Mouse (Mus musculus) limb, embryonic 14.5 days (tissue): ENCODE measurements around the gene Cd3d. TPM values are rescaled to one million over a fixed set of nuclear protein-coding genes. Genes with fewer than 3 reads are reported as not detected.

Source experiments
- ATAC-seq: fragments of 200-750 bp; cut with Nextera tagmentation; 2 replicates; pipeline ENCODE4 v1.8.0; 2017; ENCODE audit warnings: low read depth, moderate number of reproducible peaks, moderate TSS enrichment; ENCODE audit not compliant: low FRiP score
- DNase-seq: peaks from one replicate; pipeline ENCODE4 v3.0.0-alpha.2; 2015; ENCODE audit warnings: low spot score
- H3K27ac ChIP-seq: fragments of 300-500 bp; sonication (generic); replicated peaks from 2 replicates; pipeline ENCODE4 v1.5.1; 2014; ENCODE audit warnings: low read depth, mild to moderate bottlenecking, low read length, moderate library complexity, mixed read lengths
- H3K27me3 ChIP-seq: fragments of 300-500 bp; sonication (generic); 2 replicates; pipeline ENCODE4 v1.6.1; 2014; ENCODE audit warnings: low read length, mixed read lengths; ENCODE audit not compliant: control insufficient read depth, insufficient read depth
- H3K36me3 ChIP-seq: fragments of 300-500 bp; sonication (generic); 2 replicates; pipeline ENCODE4 v1.6.1; 2014; ENCODE audit warnings: mild to moderate bottlenecking, low read length, moderate library complexity, mixed read lengths; ENCODE audit not compliant: control insufficient read depth, insufficient read depth
- H3K4me1 ChIP-seq: fragments of 300-500 bp; sonication (generic); 2 replicates; pipeline ENCODE4 v1.6.1; 2014; ENCODE audit warnings: antibody characterized with exemption, low read length, mixed read lengths; ENCODE audit not compliant: control insufficient read depth, insufficient read depth
- H3K4me2 ChIP-seq: fragments of 300-500 bp; sonication (generic); replicated peaks from 2 replicates; pipeline ENCODE4 v1.6.1; 2014; ENCODE audit warnings: low read depth, mild to moderate bottlenecking, low read length, moderate library complexity; ENCODE audit not compliant: severe bottlenecking
- H3K4me3 ChIP-seq: fragments of 300-500 bp; sonication (generic); replicated peaks from 2 replicates; pipeline ENCODE4 v1.5.1; 2014; ENCODE audit warnings: low read length
- H3K9ac ChIP-seq: fragments of 300-500 bp; sonication (generic); 2 replicates; pipeline ENCODE4 v1.6.1; 2014; ENCODE audit warnings: mild to moderate bottlenecking, low read depth, low read length, moderate library complexity; ENCODE audit not compliant: severe bottlenecking
- H3K9me3 ChIP-seq: fragments of 300-500 bp; sonication (generic); 2 replicates; pipeline ENCODE4 v1.6.1; 2016; ENCODE audit warnings: low read length; ENCODE audit not compliant: control insufficient read depth
- POLR2A ChIP-seq: fragments of 200-500 bp; IDR thresholded peaks from 2 replicates; pipeline ENCODE4 v1.8.0; 2012; ENCODE audit warnings: inconsistent platforms, mild to moderate bottlenecking, moderate library complexity, borderline replicate concordance; ENCODE audit not compliant: insufficient read depth, insufficient read length; ENCODE audit errors: extremely low read depth
- WGBS: fragments of 180-500 bp; shearing (Covaris S2); extraction: QIAGEN DNeasy Blood & Tissue Kit; methylation state at CpG from one replicate; pipeline ENCODE4 v1.1.7; 2014; 5-methylcytosine and 5-hydroxymethylcytosine counted together
- polyA plus RNA-seq, 2 experiments: library from polyadenylated mRNA; depleted of rRNA in 1 of 2; stranded (reverse) in 1 of 2; unstranded in 1 of 2; fragments of >200 nt; fragmentation: Nextera tagmentation in 1 of 2; extraction: Ambion mirVana in 1 of 2; gene quantifications; 2 replicates each; pipeline versions ENCODE4 v1.2.1 to v1.2.3; 2012 to 2014

Cd3d gene
- polyA plus RNA-seq, 2 experiments: not detected

DNA sequence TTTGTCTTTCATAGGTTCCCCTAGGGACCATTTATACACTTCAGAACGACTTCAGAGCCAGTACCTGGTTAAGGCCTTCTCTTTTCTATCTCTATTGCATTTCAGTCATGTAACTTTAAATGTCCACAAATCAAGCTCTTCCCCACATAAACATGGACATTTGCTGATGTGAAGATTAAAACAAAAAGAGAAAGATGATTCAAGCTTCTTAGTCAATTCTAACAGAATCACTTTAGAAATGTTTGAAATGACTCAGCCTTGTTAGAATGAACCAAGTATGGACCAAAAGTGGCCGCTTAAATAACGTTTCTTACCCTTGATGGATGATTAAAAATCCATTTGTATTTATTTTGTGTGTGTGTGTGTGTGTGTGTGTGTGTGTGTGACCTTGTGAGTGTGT lies 42.1 kb downstream of the Cd3d start:
- Histone ChIP-seq H3K9me3 (no peaks in the 10 kb centered on the region), H3K4me2 (no peak overlapping the region), H3K4me1 (no peaks in the 10 kb centered on the region), H3K36me3 (no peaks in the 10 kb centered on the region), H3K9ac (no peak overlapping the region), H3K27me3 (no peaks in the 10 kb centered on the region), H3K4me3 (no peak overlapping the region), H3K27ac (no peak overlapping the region)
- ATAC-seq: no peak
- DNase-seq: no peak
- no peak for TF ChIP-seq POLR2A
- WGBS: 52% methylated on average over 3 of the region's 3 CpGs

DNA sequence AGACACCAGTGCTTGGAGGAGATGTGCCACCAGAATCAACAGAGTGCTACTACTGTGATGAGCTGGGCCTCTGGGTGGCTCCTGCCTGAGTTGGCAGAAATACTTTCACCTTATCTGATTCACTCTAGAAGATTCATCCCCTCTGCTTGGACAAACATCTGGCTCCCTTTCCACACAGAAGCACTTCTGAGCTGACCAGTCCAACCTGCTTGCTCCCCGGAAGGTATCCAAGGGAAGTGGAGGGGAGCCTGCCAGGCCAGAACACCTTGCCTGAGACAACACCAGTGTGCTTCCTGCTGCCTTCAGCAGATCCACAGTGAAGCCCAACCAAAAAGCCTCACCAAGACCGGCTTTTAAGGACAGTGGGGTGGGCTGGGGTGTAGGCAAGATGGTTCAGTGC lies 42.6 kb downstream of the Cd3d start:
- Histone ChIP-seq H3K36me3 (no peaks in the 10 kb centered on the region), H3K4me1 (no peaks in the 10 kb centered on the region), H3K27ac (no peak overlapping the region), H3K9ac (no peak overlapping the region), H3K4me2 (no peak overlapping the region), H3K27me3 (no peaks in the 10 kb centered on the region), H3K9me3 (no peaks in the 10 kb centered on the region), H3K4me3 (no peak overlapping the region)
- DNase-seq (no peak), ATAC-seq (no peak)
- TF ChIP-seq POLR2A: no peak
- WGBS: 76% methylated on average over 2 of the region's 2 CpGs

GRCm38 (mm10) chr9:45027376-45027775 lies 45.8 kb downstream of the Cd3d start:
- Histone ChIP-seq H3K27me3 (no peaks in the 10 kb centered on the region), H3K27ac (no peak overlapping the region), H3K4me2 (no peak overlapping the region), H3K4me3 (no peak overlapping the region), H3K36me3 (no peaks in the 10 kb centered on the region), H3K9me3 (no peaks in the 10 kb centered on the region), H3K4me1 (no peaks in the 10 kb centered on the region), H3K9ac (no peak overlapping the region)
- TF ChIP-seq POLR2A: no peak
- DNase-seq (no peak), ATAC-seq (no peak)
- WGBS: 58% methylated on average over 8 of the region's 8 CpGs

- Histone ChIP-seq H3K4me2 (no peak overlapping the region), H3K4me3 (no peak overlapping the region), H3K36me3 (no peaks in the 10 kb centered on the region), H3K4me1 (no peaks in the 10 kb centered on the region), H3K9ac (no peak overlapping the region), H3K9me3 (no peaks in the 10 kb centered on the region), H3K27ac (no peak overlapping the region), H3K27me3 (no peaks in the 10 kb centered on the region)
- WGBS: 68% methylated on average over 6 of the region's 6 CpGs
- ATAC-seq: no peak
- no peak for DNase-seq
- no peak for TF ChIP-seq POLR2A
Observed at GRCm38 (mm10) chr9:45030341-45030740, 48.8 kb downstream of the Cd3d start.

DNA sequence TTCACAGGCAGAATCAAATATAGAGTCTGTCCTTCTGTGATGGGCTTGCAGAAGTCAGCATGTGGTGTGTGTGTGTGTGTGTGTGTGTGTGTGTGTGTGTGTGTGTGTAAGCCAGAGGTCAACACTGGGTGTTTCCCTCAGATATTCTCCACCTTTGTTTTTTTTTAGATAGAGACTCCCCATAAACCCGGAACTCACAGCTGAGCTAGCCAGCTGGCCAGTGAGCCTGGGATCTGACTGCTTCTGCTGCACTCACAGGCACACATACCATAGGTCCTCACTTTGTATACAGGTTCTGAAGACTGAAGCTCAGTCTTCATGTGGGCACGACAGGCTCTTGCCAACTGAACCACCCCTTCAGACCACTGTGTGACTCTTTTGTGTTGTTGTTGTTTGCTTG lies 50.7 kb downstream of the Cd3d start:
- no peak overlapping the region for H3K4me3 ChIP-seq
- DNase-seq (no peak), ATAC-seq (no peak)
- no peak for TF ChIP-seq POLR2A
- H3K36me3 ChIP-seq: no peaks in the 10 kb centered on the region
- H3K4me2 ChIP-seq: no peak overlapping the region
- no peak overlapping the region for H3K9ac ChIP-seq
- 78% methylated on average over 2 of the region's 2 CpGs for WGBS
- no peaks in the 10 kb centered on the region for H3K9me3 ChIP-seq
- H3K4me1 ChIP-seq: no peaks in the 10 kb centered on the region
- H3K27me3 ChIP-seq: no peaks in the 10 kb centered on the region
- H3K27ac ChIP-seq: no peak overlapping the region

DNA sequence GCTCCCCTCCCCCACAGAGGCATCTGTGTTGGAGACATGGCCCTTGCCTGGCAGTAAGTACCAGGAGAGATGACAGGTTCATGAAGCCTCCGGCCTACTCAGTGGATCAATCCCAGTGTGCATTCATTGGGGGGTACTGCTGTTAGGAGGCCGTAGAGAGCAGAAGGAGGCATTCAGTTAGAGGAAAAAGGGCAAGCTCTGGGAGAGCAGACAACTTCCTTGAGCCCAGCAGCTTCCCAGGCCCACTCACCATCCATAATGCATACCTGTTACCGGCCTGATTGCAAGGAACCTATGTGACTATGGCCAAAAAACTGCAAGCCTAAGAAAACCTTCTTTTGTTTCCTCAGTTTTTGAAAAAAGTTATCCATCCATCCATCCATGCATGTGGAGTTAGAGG lies 52.9 kb downstream of the Cd3d start:
- Histone ChIP-seq H3K9ac (no peak overlapping the region), H3K9me3 (no peaks in the 10 kb centered on the region), H3K4me3 (no peak overlapping the region), H3K4me1 (no peaks in the 10 kb centered on the region), H3K27me3 (no peaks in the 10 kb centered on the region), H3K27ac (no peak overlapping the region), H3K36me3 (no peaks in the 10 kb centered on the region), H3K4me2 (no peak overlapping the region)
- no peak for DNase-seq
- ATAC-seq: no peak
- WGBS: 83% methylated on average over 3 of the region's 3 CpGs
- no peak for TF ChIP-seq POLR2A

Other genes with a start within 250 kb of the Cd3d start
- 85.6 and 113 TPM in 2 replicates for gene Phldb1, start 246.6 kb upstream of the Cd3d start, polyA plus RNA-seq (2012; rRNA removed)
- 36.5 and 46.2 TPM in 2 replicates for gene Phldb1, start 246.6 kb upstream of the Cd3d start, polyA plus RNA-seq (2014; fragmentation: Nextera tagmentation; extraction: Ambion mirVana)
- 105 and 111 TPM in 2 replicates for gene Arcn1, start 213.9 kb upstream of the Cd3d start, polyA plus RNA-seq (2012; rRNA removed)
- gene Arcn1, start 213.9 kb upstream of the Cd3d start, polyA plus RNA-seq (2014; fragmentation: Nextera tagmentation; extraction: Ambion mirVana): 221 and 234 TPM in 2 replicates
- gene Ift46, start 213.9 kb upstream of the Cd3d start, polyA plus RNA-seq (2012; rRNA removed): 109 and 116 TPM in 2 replicates
- 123 and 131 TPM in 2 replicates for gene Ift46, start 213.9 kb upstream of the Cd3d start, polyA plus RNA-seq (2014; fragmentation: Nextera tagmentation; extraction: Ambion mirVana)
- gene Tmem25, start 182.5 kb upstream of the Cd3d start, polyA plus RNA-seq (2012; rRNA removed): 7.2 and 11.1 TPM in 2 replicates
- 2.5 and 3.6 TPM in 2 replicates for gene Tmem25, start 182.5 kb upstream of the Cd3d start, polyA plus RNA-seq (2014; fragmentation: Nextera tagmentation; extraction: Ambion mirVana)
- 0.37 and 0.47 TPM in 2 replicates for gene Ttc36, start 178.7 kb upstream of the Cd3d start, polyA plus RNA-seq (2012; rRNA removed)
- 0.30 and 0.34 TPM in 2 replicates for gene Ttc36, start 178.7 kb upstream of the Cd3d start, polyA plus RNA-seq (2014; fragmentation: Nextera tagmentation; extraction: Ambion mirVana)
- 21.7 and 28.3 TPM in 2 replicates for gene Kmt2a, start 100.5 kb upstream of the Cd3d start, polyA plus RNA-seq (2012; rRNA removed)
- gene Kmt2a, start 100.5 kb upstream of the Cd3d start, polyA plus RNA-seq (2014; fragmentation: Nextera tagmentation; extraction: Ambion mirVana): 16.8 and 18.9 TPM in 2 replicates
- gene Atp5l, start 61.0 kb upstream of the Cd3d start, polyA plus RNA-seq (2012; rRNA removed): 477 and 525 TPM in 2 replicates
- gene Atp5l, start 61.0 kb upstream of the Cd3d start, polyA plus RNA-seq (2014; fragmentation: Nextera tagmentation; extraction: Ambion mirVana): 663 and 764 TPM in 2 replicates
- gene Ube4a, start 16.2 kb upstream of the Cd3d start, polyA plus RNA-seq (2012; rRNA removed): 23.9 and 26.4 TPM in 2 replicates
- gene Ube4a, start 16.2 kb upstream of the Cd3d start, polyA plus RNA-seq (2014; fragmentation: Nextera tagmentation; extraction: Ambion mirVana): 30.3 and 33.4 TPM in 2 replicates
- 0.28 and 0.65 TPM in 2 replicates for gene Cd3g, start 1.4 kb upstream of the Cd3d start, polyA plus RNA-seq (2012; rRNA removed)
- gene Cd3g, start 1.4 kb upstream of the Cd3d start, polyA plus RNA-seq (2014; fragmentation: Nextera tagmentation; extraction: Ambion mirVana): 1.0 and 1.2 TPM in 2 replicates
- 0.10 and 0.13 TPM in 2 replicates for gene Cd3e, start 27.8 kb downstream of the Cd3d start, polyA plus RNA-seq (2012; rRNA removed)
- gene Cd3e, start 27.8 kb downstream of the Cd3d start, polyA plus RNA-seq (2014; fragmentation: Nextera tagmentation; extraction: Ambion mirVana): 0.07 and 0.25 TPM in 2 replicates
- gene Mpzl2, start 58.0 kb downstream of the Cd3d start, polyA plus RNA-seq (2012; rRNA removed): 21.0 and 22.6 TPM in 2 replicates
- 21.8 and 22.8 TPM in 2 replicates for gene Mpzl2, start 58.0 kb downstream of the Cd3d start, polyA plus RNA-seq (2014; fragmentation: Nextera tagmentation; extraction: Ambion mirVana)
- gene Mpzl3, start 73.4 kb downstream of the Cd3d start, polyA plus RNA-seq (2012; rRNA removed): 1.8 and 2.1 TPM in 2 replicates
- 3.9 and 4.7 TPM in 2 replicates for gene Mpzl3, start 73.4 kb downstream of the Cd3d start, polyA plus RNA-seq (2014; fragmentation: Nextera tagmentation; extraction: Ambion mirVana)
- gene Jaml, start 97.4 kb downstream of the Cd3d start, polyA plus RNA-seq (2012; rRNA removed): 0.17 and 0.28 TPM in 2 replicates
- gene Jaml, start 97.4 kb downstream of the Cd3d start, polyA plus RNA-seq (2014; fragmentation: Nextera tagmentation; extraction: Ambion mirVana): 0.30 and 0.43 TPM in 2 replicates
- 6.5 and 6.6 TPM in 2 replicates for gene Scn2b, start 136.0 kb downstream of the Cd3d start, polyA plus RNA-seq (2012; rRNA removed)
- 3.3 and 5.4 TPM in 2 replicates for gene Scn2b, start 136.0 kb downstream of the Cd3d start, polyA plus RNA-seq (2014; fragmentation: Nextera tagmentation; extraction: Ambion mirVana)
- gene Scn4b, start 156.6 kb downstream of the Cd3d start, polyA plus RNA-seq (2012; rRNA removed): 0.14 and 0.17 TPM in 2 replicates
- gene Scn4b, start 156.6 kb downstream of the Cd3d start, polyA plus RNA-seq (2014; fragmentation: Nextera tagmentation; extraction: Ambion mirVana): 0.04 and 0.10 TPM in 2 replicates
- gene BC049352, start 200.2 kb downstream of the Cd3d start, polyA plus RNA-seq (2012; rRNA removed): 0.04 TPM in 1 of 2 replicates, not detected in the other
- not detected in 2 replicates for gene BC049352, start 200.2 kb downstream of the Cd3d start, polyA plus RNA-seq (2014; fragmentation: Nextera tagmentation; extraction: Ambion mirVana)
- gene Tmprss4, start 222.3 kb downstream of the Cd3d start, polyA plus RNA-seq (2012; rRNA removed): 1.9 and 2.3 TPM in 2 replicates
- 3.4 and 5.0 TPM in 2 replicates for gene Tmprss4, start 222.3 kb downstream of the Cd3d start, polyA plus RNA-seq (2014; fragmentation: Nextera tagmentation; extraction: Ambion mirVana)